10 mouse cellular contexts compared by ENCODE assay signal in the genomic region with DNA sequence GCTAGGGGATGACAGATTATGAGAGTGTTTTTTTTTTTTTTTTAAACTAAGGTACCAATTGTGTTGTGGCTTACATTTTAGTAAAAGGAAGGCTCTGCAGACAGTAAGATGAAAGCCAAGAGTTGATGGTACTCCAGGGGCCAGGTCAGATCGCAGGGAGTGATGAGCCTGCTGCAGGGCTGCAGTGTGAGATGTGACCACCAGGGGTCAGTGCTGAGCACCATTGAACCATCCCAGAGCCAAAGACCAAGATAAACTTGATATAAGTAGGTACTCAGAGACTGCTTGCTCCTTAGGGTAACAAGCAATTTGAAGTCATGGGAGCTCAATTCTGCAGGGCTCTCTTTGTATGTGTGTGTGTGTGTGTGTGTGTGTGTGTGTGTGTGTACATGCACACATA. TPM values are rescaled to one million over a fixed set of nuclear protein-coding genes. Genes with fewer than 3 reads are reported as not detected.
DNase-seq lines count a peak whose midpoint lies in the region.
"Had no signal": no experiment of that assay in that cellular context is flagged by ENCODE, and none has a peak within 500 bp of the region (broad histone marks: within the 10 kb centered on the region; RNA-seq: fewer than 3 reads in every experiment).

No protein-coding gene starts in this region.

- no peak overlapping the region for H3K27ac ChIP-seq in heart, embryonic 10.5 days
- H3K27ac ChIP-seq: embryonic facial prominence, embryonic 13.5 days had no signal

- H3K4me3 ChIP-seq in heart, embryonic 10.5 days: no peak overlapping the region
- H3K4me3 ChIP-seq: embryonic facial prominence, embryonic 13.5 days had no signal

- no peaks in the 10 kb centered on the region for H3K36me3 ChIP-seq in heart, embryonic 10.5 days
- H3K36me3 ChIP-seq: embryonic facial prominence, embryonic 13.5 days had no signal

- WGBS in heart, embryonic 10.5 days: 52% methylated on average over 1 of the region's 1 CpGs

- H3K9me3 ChIP-seq in heart, embryonic 10.5 days: no peaks in the 10 kb centered on the region; the same call in 1 of the 2 replicates
- H3K9me3 ChIP-seq: embryonic facial prominence, embryonic 13.5 days had no signal

- peak; percentile 28 to 46 for DNase-seq in heart, postnatal 36 days
- DNase-seq in heart, embryonic 10.5 days (ENCODE audit: low spot score): no peak
- DNase-seq in B cell, adult 2 months: peak; percentile 30 to 31
- peak; percentile 68 for DNase-seq in adrenal gland, postnatal 14 days
- peak; percentile 45 for DNase-seq in embryo, embryonic 9.5 days (ENCODE audit: extremely low spot score)
- DNase-seq in layer of hippocampus, adult 9-11 months: peak; percentile 10
- DNase-seq in mesoderm, embryonic 11.5 days (ENCODE audit: low read depth, low spot score): peak; percentile 63
- DNase-seq in Muller cell, postnatal 12 days (ENCODE audit: inconsistent ontology term): no peak

- intact Hi-C loops in heart, postnatal 36 days (cut with DNase I): loop anchor here (1.0 kb wide), 1 partner anchor 448 kb away; no protein-coding TSS in a partner anchor

- no peaks in the 10 kb centered on the region for H3K4me1 ChIP-seq in heart, embryonic 10.5 days
- H3K4me1 ChIP-seq: embryonic facial prominence, embryonic 13.5 days had no signal

- no peaks in the 10 kb centered on the region for H3K27me3 ChIP-seq in heart, embryonic 10.5 days (ENCODE audit: insufficient read depth, poor library complexity, severe bottlenecking)
- H3K27me3 ChIP-seq: embryonic facial prominence, embryonic 13.5 days had no signal

RNA-seq across cellular contexts. Expression of a gene that starts 20.8 kb away (rescaled TPM):
- total RNA-seq in heart, postnatal 36 days (2021): not detected
- not detected in 2 replicates for polyA plus RNA-seq in heart, embryonic 10.5 days (2016; fragmentation: Nextera tagmentation; extraction: Ambion mirVana)
- not detected in 2 replicates for total RNA-seq in adrenal gland, postnatal 14 days (2021)
- polyA plus RNA-seq: embryonic facial prominence, embryonic 13.5 days; lung, embryonic 16.5 days had no signal

RNA-seq across cellular contexts. Expression of a gene that starts 35.9 kb away (rescaled TPM):
- not detected for total RNA-seq in heart, postnatal 36 days (2021)
- polyA plus RNA-seq in heart, embryonic 10.5 days (2016; fragmentation: Nextera tagmentation; extraction: Ambion mirVana): 0.10 and 0.21 TPM in 2 replicates
- 29.7 and 35.2 TPM in 2 replicates for total RNA-seq in adrenal gland, postnatal 14 days (2021)
- polyA plus RNA-seq: lung, embryonic 16.5 days had no signal

Comparison
In these comparisons a context has a peak if more than half of its experiments do, and no peak if none do; other contexts are left out.
1. DNase-seq: peak in heart, postnatal 36 days (2 of 2), B cell, adult 2 months (2 of 2), adrenal gland, postnatal 14 days (single experiment), embryo, embryonic 9.5 days (single experiment), layer of hippocampus, adult 9-11 months (single experiment) and mesoderm, embryonic 11.5 days (single experiment); none in heart, embryonic 10.5 days (single experiment) and Muller cell, postnatal 12 days (single experiment).
2. RNA of a gene that starts 35.9 kb away (total RNA-seq): 29.7 to 35.2 TPM in adrenal gland, postnatal 14 days; not detected in heart, postnatal 36 days; every median in the first group is over 10 times any median in the second.